Comparison of ENCODE assay signal across 12 mouse cellular contexts in genomic region chr6:120466609-120467329, GRCm38 (mm10). TPM values are rescaled to one million over a fixed set of nuclear protein-coding genes. Genes with fewer than 3 reads are reported as not detected.
A peak's percentile ranks its signal among the peaks of the same experiment; 100 is the strongest.
DNase-seq lines count a peak whose midpoint lies in the region; ATAC-seq and TF ChIP-seq lines count a peak whose summit lies in the region.
"Had no signal": no experiment of that assay in that cellular context is flagged by ENCODE, and none has a peak within 500 bp of the region (broad histone marks: within the 10 kb centered on the region; RNA-seq: fewer than 3 reads in every experiment).

No protein-coding gene starts in this region.

- DNase-seq in kidney, adult 8-10 months = peak; percentile 62 to 66
- DNase-seq in Patski (ENCODE audit: low read depth, low spot score) = no peak
- no peak for DNase-seq in liver, embryonic 14.5 days (ENCODE audit: low read depth in 3 of 3, low spot score in 3 of 3)
- DNase-seq in thymus, adult 18-20 months = peak; percentile 58 to 83
- DNase-seq in yolk sac, embryonic 10.5 days (ENCODE audit: low spot score) = no peak
- no peak for DNase-seq in midbrain, embryonic 14.5 days
- DNase-seq: cerebellum, postnatal 10 days had no signal

- H3K4me2 ChIP-seq in kidney, embryonic 15.5 days = no peak overlapping the region
- peak overlapping the region; percentile 28; the same call in 1 of the 2 replicates for H3K4me2 ChIP-seq in liver, embryonic 14.5 days (ENCODE audit: low read depth)
- H3K4me2 ChIP-seq in midbrain, embryonic 14.5 days (ENCODE audit: low read length) = no peak overlapping the region
- no peak overlapping the region for H3K4me2 ChIP-seq in intestine, postnatal 0 days (replicated peaks; ENCODE audit: low read depth)
- H3K4me2 ChIP-seq: hindbrain, embryonic 12.5 days; limb, embryonic 15.5 days had no signal

- H3K9ac ChIP-seq in kidney, embryonic 15.5 days = no peak overlapping the region
- no peak overlapping the region for H3K9ac ChIP-seq in liver, embryonic 14.5 days (replicated peaks)
- no peak overlapping the region for H3K9ac ChIP-seq in midbrain, embryonic 14.5 days (replicated peaks; ENCODE audit: low read length)
- no peak overlapping the region for H3K9ac ChIP-seq in intestine, postnatal 0 days (ENCODE audit: low read depth, low read length)
- H3K9ac ChIP-seq: hindbrain, embryonic 12.5 days; limb, embryonic 15.5 days had no signal

- in situ Hi-C loops in Patski (cut with MboI; ENCODE audit: low pct_unique_long_range_greater_than_20kb) = no loop called here

- CTCF ChIA-PET in Patski (lab: Charles Lee) = interaction anchor here (1.2 to 1.8 kb wide), 2 partner anchors 10 to 16 kb away, joined by 6 read pairs; no protein-coding TSS in a partner anchor

- H3K4me1 ChIP-seq in kidney, embryonic 15.5 days = peaks cover 21% of the 10 kb centered on the region
- H3K4me1 ChIP-seq in liver, embryonic 14.5 days (replicated peaks; ENCODE audit: control insufficient read depth in 2 of 2, insufficient read depth in 2 of 2, low read length in 1 of 2) = peaks cover 11 to 32% of the 10 kb centered on the region in 2 experiments
- H3K4me1 ChIP-seq in midbrain, embryonic 14.5 days (ENCODE audit: control insufficient read depth, insufficient read depth, low read length) = peaks cover 8% of the 10 kb centered on the region
- no peaks in the 10 kb centered on the region for H3K4me1 ChIP-seq in intestine, postnatal 0 days (replicated peaks; ENCODE audit: control insufficient read depth, insufficient read depth, low read length)

- no peak for ATAC-seq in kidney, embryonic 15.5 days (replicated peaks; ENCODE audit: low FRiP score)
- peak; percentile 24 for ATAC-seq in Patski
- no peak for ATAC-seq in liver, embryonic 14.5 days (ENCODE audit: insufficient read depth)
- ATAC-seq in midbrain, embryonic 14.5 days (ENCODE audit: low FRiP score, low TSS enrichment) = no peak
- ATAC-seq in intestine, postnatal 0 days = no peak
- ATAC-seq: forebrain, embryonic 14.5 days had no signal

- no peak for TF ChIP-seq CTCF in Patski (IDR thresholded peaks at IDR 0.05)
- TF ChIP-seq CTCF in liver, embryonic 14.5 days (IDR thresholded peaks at IDR 0.05; ENCODE audit: low read depth) = no peak; the same call in 1 of the 2 replicates
- TF ChIP-seq CTCF in intestine, postnatal 0 days (IDR thresholded peaks at IDR 0.05; ENCODE audit: low read depth) = no peak

- TF ChIP-seq EP300 in liver, embryonic 14.5 days (IDR thresholded peaks at IDR 0.05; ENCODE audit: low read depth) = no peak

- 67% methylated on average over 10 of the region's 10 CpGs for WGBS in kidney, embryonic 15.5 days
- WGBS in liver, embryonic 14.5 days (ENCODE audit: insufficient replicate concordance) = 13% methylated on average over 10 of the region's 10 CpGs
- 79% methylated on average over 10 of the region's 10 CpGs for WGBS in midbrain, embryonic 14.5 days
- 73% methylated on average over 10 of the region's 10 CpGs for WGBS in intestine, postnatal 0 days

- no peak overlapping the region for H3K27ac ChIP-seq in kidney, embryonic 15.5 days
- no peak overlapping the region; the same call in 1 of the 2 replicates for H3K27ac ChIP-seq in liver, embryonic 14.5 days
- H3K27ac ChIP-seq in midbrain, embryonic 14.5 days (replicated peaks; ENCODE audit: low read depth, low read length) = no peak overlapping the region
- no peak overlapping the region for H3K27ac ChIP-seq in intestine, postnatal 0 days (ENCODE audit: low read depth, low read length)
- H3K27ac ChIP-seq: hindbrain, embryonic 12.5 days; limb, embryonic 15.5 days had no signal

- H3K4me3 ChIP-seq in kidney, embryonic 15.5 days (replicated peaks) = no peak overlapping the region
- no peak overlapping the region for H3K4me3 ChIP-seq in liver, embryonic 14.5 days (ENCODE audit: insufficient read depth in 1 of 2, low read depth in 2 of 2, low read length in 2 of 2)
- H3K4me3 ChIP-seq in midbrain, embryonic 14.5 days (replicated peaks; ENCODE audit: low read depth, low read length) = no peak overlapping the region
- no peak overlapping the region for H3K4me3 ChIP-seq in intestine, postnatal 0 days (ENCODE audit: low read depth, low read length)
- H3K4me3 ChIP-seq: hindbrain, embryonic 12.5 days; limb, embryonic 15.5 days had no signal

- no peaks in the 10 kb centered on the region for H3K36me3 ChIP-seq in kidney, embryonic 15.5 days
- no peaks in the 10 kb centered on the region for H3K36me3 ChIP-seq in liver, embryonic 14.5 days (replicated peaks; ENCODE audit: control insufficient read depth, insufficient read depth, low read depth)
- no peaks in the 10 kb centered on the region for H3K36me3 ChIP-seq in midbrain, embryonic 14.5 days (ENCODE audit: control insufficient read depth, insufficient read depth, low read length)
- H3K36me3 ChIP-seq in intestine, postnatal 0 days (ENCODE audit: control insufficient read depth, insufficient read depth) = no peaks in the 10 kb centered on the region
- H3K36me3 ChIP-seq: hindbrain, embryonic 12.5 days; limb, embryonic 15.5 days had no signal

- no peaks in the 10 kb centered on the region for H3K9me3 ChIP-seq in kidney, embryonic 15.5 days (replicated peaks)
- H3K9me3 ChIP-seq in liver, embryonic 14.5 days (ENCODE audit: control insufficient read depth, low read length) = no peaks in the 10 kb centered on the region
- no peaks in the 10 kb centered on the region for H3K9me3 ChIP-seq in midbrain, embryonic 14.5 days (ENCODE audit: control insufficient read depth, low read length)
- H3K9me3 ChIP-seq in intestine, postnatal 0 days (ENCODE audit: control insufficient read depth) = no peaks in the 10 kb centered on the region
- H3K9me3 ChIP-seq: hindbrain, embryonic 12.5 days; limb, embryonic 15.5 days had no signal

- peaks cover 38% of the 10 kb centered on the region for H3K27me3 ChIP-seq in kidney, embryonic 15.5 days
- no peaks in the 10 kb centered on the region for H3K27me3 ChIP-seq in Patski
- H3K27me3 ChIP-seq in liver, embryonic 14.5 days (ENCODE audit: control insufficient read depth, insufficient read depth, low read length) = no peaks in the 10 kb centered on the region
- H3K27me3 ChIP-seq in midbrain, embryonic 14.5 days (ENCODE audit: control insufficient read depth, insufficient read depth, low read length) = peaks cover 23% of the 10 kb centered on the region
- H3K27me3 ChIP-seq in intestine, postnatal 0 days (replicated peaks; ENCODE audit: control insufficient read depth, insufficient read depth, low read length) = peaks cover 6% of the 10 kb centered on the region; the same call in 1 of the 2 replicates

- POLR2A ChIA-PET in Patski (lab: Charles Lee) = interaction anchor here (0.6 kb wide), 1 partner anchor 72 kb away, joined by 3 read pairs; no protein-coding TSS in a partner anchor

RNA-seq across cellular contexts. Expression of gene Il17ra, which starts 3.7 kb away (rescaled TPM):
- polyA plus RNA-seq in kidney, embryonic 15.5 days (2015; fragmentation: Nextera tagmentation; extraction: Ambion mirVana) = 4.4 and 5.4 TPM in 2 replicates
- polyA plus RNA-seq in Patski (2021) = 16.3 TPM
- 6.0 and 6.2 TPM in 2 replicates for polyA plus RNA-seq in liver, embryonic 14.5 days (2012; rRNA removed)
- 3.6 TPM in 2 replicates for polyA plus RNA-seq in liver, embryonic 14.5 days (2014; fragmentation: Nextera tagmentation; extraction: Ambion mirVana)
- 1.6 and 2.8 TPM in 2 replicates for polyA plus RNA-seq in midbrain, embryonic 14.5 days (2014; fragmentation: Nextera tagmentation; extraction: Ambion mirVana)
- 4.1 and 4.8 TPM in 2 replicates for polyA plus RNA-seq in intestine, postnatal 0 days (2015; fragmentation: Nextera tagmentation; extraction: Ambion mirVana)

RNA-seq across cellular contexts. Expression of gene Tmem121b, which starts 26.8 kb away (rescaled TPM):
- polyA plus RNA-seq in kidney, embryonic 15.5 days (2015; fragmentation: Nextera tagmentation; extraction: Ambion mirVana) = 0.06 and 0.13 TPM in 2 replicates
- polyA plus RNA-seq in Patski (2021) = 0.51 TPM
- 0.01 and 0.04 TPM in 2 replicates for polyA plus RNA-seq in liver, embryonic 14.5 days (2012; rRNA removed)
- polyA plus RNA-seq in liver, embryonic 14.5 days (2014; fragmentation: Nextera tagmentation; extraction: Ambion mirVana) = 0.04 TPM in 1 of 2 replicates, not detected in the other
- 4.4 and 6.3 TPM in 2 replicates for polyA plus RNA-seq in midbrain, embryonic 14.5 days (2014; fragmentation: Nextera tagmentation; extraction: Ambion mirVana)
- 0.03 and 0.05 TPM in 2 replicates for polyA plus RNA-seq in intestine, postnatal 0 days (2015; fragmentation: Nextera tagmentation; extraction: Ambion mirVana)
- polyA plus RNA-seq: limb, embryonic 15.5 days had no signal

Comparison
In these comparisons a context has a peak if more than half of its experiments do, and no peak if none do; other contexts are left out.
1. DNase-seq: peak in kidney, adult 8-10 months (2 of 2) and thymus, adult 18-20 months (2 of 2); none in Patski (single experiment), liver, embryonic 14.5 days (0 of 3), yolk sac, embryonic 10.5 days (single experiment) and midbrain, embryonic 14.5 days (single experiment).